Mouse (Mus musculus): ENCODE measurements at regions not wholly inside any gene's neighbourhood (a gene's known extent, or its start where the extent isn't known, plus 50 kb on each side); places are given as distances from the start of the nearest gene placed in this dataset.
A peak's percentile ranks its signal among the peaks of the same experiment; 100 is the strongest.

DNA sequence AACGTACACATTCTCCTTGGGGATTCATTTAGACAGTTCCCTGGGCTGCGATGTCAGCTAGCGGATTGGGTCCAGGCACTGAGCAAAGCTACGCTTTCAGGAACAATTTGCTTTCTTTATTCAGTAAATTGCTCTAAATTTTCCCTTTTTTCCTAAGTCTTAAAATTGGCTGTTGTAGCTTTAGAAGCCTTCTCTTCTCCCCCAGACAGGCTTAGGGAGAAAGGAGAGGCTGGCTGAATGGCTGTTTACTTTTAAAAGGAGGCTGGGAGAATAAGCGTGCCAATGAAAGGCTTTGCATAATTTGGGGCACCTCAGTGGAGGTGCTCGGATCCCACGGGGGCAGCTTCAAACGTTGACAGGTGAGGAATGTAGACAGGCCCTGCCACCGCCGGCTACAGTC is 383.8 kb downstream of the Prdm2 start:
- Histone ChIP-seq H3K27ac (replicated peaks; ENCODE audit: low read depth, low read length) (no peak overlapping the region), H3K4me2 (replicated peaks; ENCODE audit: low read depth, low read length, severe bottlenecking) (no peak overlapping the region), H3K4me3 (replicated peaks; ENCODE audit: low read length) (no peak overlapping the region), H3K27me3 (ENCODE audit: control insufficient read depth, insufficient read depth, low read length) (no peaks in the 10 kb centered on the region), H3K9ac (ENCODE audit: low read depth, low read length, severe bottlenecking) (no peak overlapping the region), H3K36me3 (ENCODE audit: control insufficient read depth, insufficient read depth, low read length) (no peaks in the 10 kb centered on the region), H3K9me3 (ENCODE audit: control insufficient read depth, low read length) (no peaks in the 10 kb centered on the region), H3K4me1 (ENCODE audit: control insufficient read depth, insufficient read depth, low read length) (peaks cover 12% of the 10 kb centered on the region; the same call in 1 of the 2 replicates)
- no peak for DNase-seq (ENCODE audit: low spot score)
- 28% methylated on average over 10 of the region's 10 CpGs for WGBS
- TF ChIP-seq POLR2A (IDR thresholded peaks at IDR 0.05; ENCODE audit: borderline replicate concordance, extremely low read depth, insufficient read depth, insufficient read length), result no peak
- no peak for ATAC-seq (ENCODE audit: low FRiP score, low read depth)

DNA sequence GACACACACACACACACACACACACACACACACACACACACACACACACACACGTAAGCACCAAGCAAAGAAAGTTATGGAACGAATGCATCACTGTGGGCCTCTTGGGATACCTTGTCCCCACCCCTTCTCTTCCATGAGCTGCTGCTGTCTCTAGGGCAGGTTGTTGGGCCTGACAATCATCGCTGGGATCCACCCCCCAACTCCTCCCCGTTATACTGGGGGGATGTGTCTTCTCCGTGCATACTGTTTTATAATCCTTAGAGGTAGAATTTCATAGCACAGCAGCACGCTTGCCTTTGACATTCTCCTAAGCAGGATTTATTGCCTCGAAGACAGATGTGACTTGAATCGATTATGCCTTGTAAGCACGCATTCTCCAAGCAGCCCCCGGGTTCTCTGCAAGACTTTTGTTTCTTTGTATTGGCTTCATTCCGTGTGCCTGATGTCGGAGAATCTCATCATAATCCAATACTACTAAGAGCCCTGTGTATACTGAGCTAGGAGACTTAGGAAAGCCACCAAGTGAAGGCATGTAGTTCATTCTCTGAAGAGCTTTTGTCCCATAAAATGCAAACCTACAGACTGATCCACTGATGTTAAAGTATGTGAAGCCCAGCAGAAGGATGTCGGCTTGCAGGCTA is 386.4 kb downstream of the Prdm2 start:
- peak overlapping the region; percentile 30 for H3K4me2 ChIP-seq (replicated peaks; ENCODE audit: low read depth, low read length, severe bottlenecking)

DNA sequence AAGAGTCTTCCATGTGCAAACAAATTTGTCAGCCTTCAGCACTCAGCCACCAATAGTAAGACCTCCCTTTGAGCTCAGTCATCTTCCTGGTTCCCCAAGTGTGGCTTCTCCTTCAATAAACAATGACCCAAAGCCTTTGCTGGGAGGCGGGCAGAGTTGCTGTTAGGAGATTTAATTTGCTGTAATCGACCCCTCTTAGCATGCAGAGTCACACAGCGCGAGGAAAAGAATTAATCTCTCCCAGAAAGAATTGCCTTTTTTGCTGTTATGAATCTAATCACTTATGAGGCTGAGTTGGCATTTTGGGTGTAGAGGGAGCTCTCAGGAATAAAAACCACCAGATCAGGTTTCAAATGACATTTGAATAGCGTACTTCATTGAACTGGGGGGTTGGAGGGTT is 387.0 kb downstream of the Prdm2 start:
- 34% methylated on average over 5 of the region's 5 CpGs for WGBS
- peak overlapping the region; percentile 30 for H3K4me2 ChIP-seq (replicated peaks; ENCODE audit: low read depth, low read length, severe bottlenecking)
- peaks cover 12% of the 10 kb centered on the region; the same call in 1 of the 2 replicates for H3K4me1 ChIP-seq (ENCODE audit: control insufficient read depth, insufficient read depth, low read length)
- no peak overlapping the region for H3K9ac ChIP-seq (ENCODE audit: low read depth, low read length, severe bottlenecking)
- no peaks in the 10 kb centered on the region for H3K27me3 ChIP-seq (ENCODE audit: control insufficient read depth, insufficient read depth, low read length)
- TF ChIP-seq POLR2A (IDR thresholded peaks at IDR 0.05; ENCODE audit: borderline replicate concordance, extremely low read depth, insufficient read depth, insufficient read length), result no peak
- ATAC-seq (ENCODE audit: low FRiP score, low read depth) (no peak), DNase-seq (ENCODE audit: low spot score) (no peak)
- no peaks in the 10 kb centered on the region for H3K9me3 ChIP-seq (ENCODE audit: control insufficient read depth, low read length)
- H3K27ac ChIP-seq (replicated peaks; ENCODE audit: low read depth, low read length), result no peak overlapping the region
- no peaks in the 10 kb centered on the region for H3K36me3 ChIP-seq (ENCODE audit: control insufficient read depth, insufficient read depth, low read length)
- no peak overlapping the region for H3K4me3 ChIP-seq (replicated peaks; ENCODE audit: low read length)

More for the DNA sequence above, 386.4 kb downstream of the Prdm2 start:
- Histone ChIP-seq H3K27me3 (ENCODE audit: control insufficient read depth, insufficient read depth, low read length) (no peaks in the 10 kb centered on the region), H3K27ac (replicated peaks; ENCODE audit: low read depth, low read length) (no peak overlapping the region), H3K9me3 (ENCODE audit: control insufficient read depth, low read length) (no peaks in the 10 kb centered on the region), H3K36me3 (ENCODE audit: control insufficient read depth, insufficient read depth, low read length) (no peaks in the 10 kb centered on the region), H3K9ac (ENCODE audit: low read depth, low read length, severe bottlenecking) (no peak overlapping the region), H3K4me1 (ENCODE audit: control insufficient read depth, insufficient read depth, low read length) (peaks cover 12% of the 10 kb centered on the region; the same call in 1 of the 2 replicates), H3K4me3 (replicated peaks; ENCODE audit: low read length) (no peak overlapping the region)
- DNase-seq (ENCODE audit: low spot score) (peak; percentile 65), ATAC-seq (ENCODE audit: low FRiP score, low read depth) (peak; percentile 87)
- WGBS, result 26% methylated on average over 13 of the region's 13 CpGs
- TF ChIP-seq POLR2A (IDR thresholded peaks at IDR 0.05; ENCODE audit: borderline replicate concordance, extremely low read depth, insufficient read depth, insufficient read length), result no peak

DNA sequence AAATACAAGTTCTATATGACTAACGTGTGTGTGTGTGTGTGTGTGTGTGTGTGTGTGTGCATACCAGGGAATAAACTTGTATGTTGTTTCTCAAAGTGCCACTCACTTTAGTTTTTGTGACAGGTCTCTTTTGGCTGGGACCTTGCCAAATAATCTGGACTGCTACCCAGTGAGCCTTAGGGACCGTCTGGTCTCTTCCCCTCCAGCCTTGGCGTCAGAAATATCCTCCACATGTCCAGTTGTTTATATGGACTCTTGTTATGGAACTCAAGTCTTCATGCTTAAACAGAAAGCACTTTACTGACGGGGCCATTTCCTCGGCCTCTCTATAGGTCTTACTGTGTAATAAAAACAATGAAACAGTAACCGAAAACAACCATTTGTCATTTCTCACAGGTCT is 394.4 kb downstream of the Prdm2 start:
- H3K27ac ChIP-seq (replicated peaks; ENCODE audit: low read depth, low read length), result no peak overlapping the region
- H3K36me3 ChIP-seq (ENCODE audit: control insufficient read depth, insufficient read depth, low read length), result no peaks in the 10 kb centered on the region
- no peak overlapping the region for H3K4me2 ChIP-seq (replicated peaks; ENCODE audit: low read depth, low read length, severe bottlenecking)
- WGBS, result 74% methylated on average over 6 of the region's 6 CpGs
- H3K9ac ChIP-seq (ENCODE audit: low read depth, low read length, severe bottlenecking), result no peak overlapping the region
- no peak for TF ChIP-seq POLR2A (IDR thresholded peaks at IDR 0.05; ENCODE audit: borderline replicate concordance, extremely low read depth, insufficient read depth, insufficient read length)
- H3K9me3 ChIP-seq (ENCODE audit: control insufficient read depth, low read length), result no peaks in the 10 kb centered on the region
- H3K4me1 ChIP-seq (ENCODE audit: control insufficient read depth, insufficient read depth, low read length), result no peaks in the 10 kb centered on the region
- H3K4me3 ChIP-seq (replicated peaks; ENCODE audit: low read length), result no peak overlapping the region
- no peak for ATAC-seq (ENCODE audit: low FRiP score, low read depth)
- no peaks in the 10 kb centered on the region for H3K27me3 ChIP-seq (ENCODE audit: control insufficient read depth, insufficient read depth, low read length)
- DNase-seq (ENCODE audit: low spot score), result no peak

DNA sequence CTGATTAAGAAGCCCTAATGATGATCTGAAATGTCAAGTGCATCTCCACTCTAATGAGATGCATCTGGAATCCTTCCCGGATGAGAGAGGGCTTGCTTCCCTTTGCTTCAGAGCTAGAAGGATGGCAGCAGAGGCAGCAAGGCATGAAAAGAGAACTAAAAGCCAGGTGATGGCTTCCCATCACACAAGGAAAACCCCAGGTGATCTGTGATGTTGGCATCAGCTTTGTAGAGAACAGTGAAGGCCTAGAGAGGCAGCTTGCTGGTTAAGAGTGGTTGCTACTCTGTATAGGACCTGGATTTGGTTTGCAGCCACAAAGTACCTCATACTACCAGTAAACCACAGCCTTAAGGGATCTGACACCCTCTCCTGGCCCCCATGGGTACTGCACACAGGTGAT is 395.8 kb downstream of the Prdm2 start:
- WGBS, result 75% methylated on average over 1 of the region's 1 CpGs
- ATAC-seq (ENCODE audit: low FRiP score, low read depth), result no peak

More for the DNA sequence above, 395.8 kb downstream of the Prdm2 start:
- H3K9me3 ChIP-seq (ENCODE audit: control insufficient read depth, low read length), result no peaks in the 10 kb centered on the region
- no peak for TF ChIP-seq POLR2A (IDR thresholded peaks at IDR 0.05; ENCODE audit: borderline replicate concordance, extremely low read depth, insufficient read depth, insufficient read length)
- no peak overlapping the region for H3K9ac ChIP-seq (ENCODE audit: low read depth, low read length, severe bottlenecking)
- H3K27me3 ChIP-seq (ENCODE audit: control insufficient read depth, insufficient read depth, low read length), result no peaks in the 10 kb centered on the region
- no peaks in the 10 kb centered on the region for H3K4me1 ChIP-seq (ENCODE audit: control insufficient read depth, insufficient read depth, low read length)
- no peaks in the 10 kb centered on the region for H3K36me3 ChIP-seq (ENCODE audit: control insufficient read depth, insufficient read depth, low read length)
- H3K27ac ChIP-seq (replicated peaks; ENCODE audit: low read depth, low read length), result no peak overlapping the region
- DNase-seq (ENCODE audit: low spot score), result no peak
- no peak overlapping the region for H3K4me2 ChIP-seq (replicated peaks; ENCODE audit: low read depth, low read length, severe bottlenecking)
- no peak overlapping the region for H3K4me3 ChIP-seq (replicated peaks; ENCODE audit: low read length)
